Mouse (Mus musculus): ENCODE measurements around the gene Uck2.
A peak's percentile ranks its signal among the peaks of the same experiment; 100 is the strongest.

Uck2 gene

DNA sequence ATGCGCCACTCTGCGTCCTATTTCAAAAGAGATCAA lies at the start of gene Uck2:
Gene Uck2 (minus strand): TSS at position 1 of the 36 bp plus-strand sequence.
- DNase-seq (ENCODE audit: low spot score in 2 of 2), result no peak

DNA sequence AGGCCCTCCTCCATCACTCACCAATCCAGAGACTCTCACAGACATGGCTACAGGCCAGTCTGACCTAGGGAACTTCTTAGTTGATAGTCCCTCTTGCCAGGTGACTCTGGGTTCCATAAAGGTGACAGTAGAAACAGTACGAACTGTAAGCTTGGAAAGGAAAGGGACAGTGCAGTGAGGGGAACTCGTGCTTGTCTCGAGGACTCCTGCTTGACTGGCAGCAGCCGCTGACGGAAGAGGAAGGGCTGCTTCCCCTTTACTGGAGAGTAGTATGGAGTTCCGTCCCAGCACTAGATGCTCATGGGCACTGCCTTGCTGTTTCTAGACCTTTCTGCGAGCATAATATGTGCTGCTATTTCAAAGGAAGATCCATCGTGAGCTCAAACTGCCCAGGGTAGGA lies 46.0 kb upstream of the Uck2 start:
- no peak for DNase-seq (ENCODE audit: low spot score in 2 of 2)

DNA sequence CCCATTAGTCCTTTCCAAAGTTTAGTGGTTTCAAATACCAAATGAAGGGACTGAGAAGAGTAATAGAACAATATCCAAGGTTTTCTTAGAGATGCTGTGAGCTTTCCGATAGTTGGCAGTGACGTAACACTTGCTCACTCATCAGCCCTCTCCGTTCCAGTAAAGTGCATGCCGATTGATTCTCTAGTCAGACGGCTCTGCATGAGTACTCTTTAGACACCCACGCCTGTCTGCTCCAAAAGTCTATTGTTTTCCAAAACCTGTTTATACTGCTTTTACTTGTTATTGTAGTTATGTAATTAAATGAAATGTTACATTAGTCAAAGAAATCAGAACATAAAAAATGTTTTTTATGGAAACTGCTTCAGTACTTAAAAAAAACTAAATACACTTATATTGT lies 43.7 kb upstream of the Uck2 start:
- no peak for DNase-seq (ENCODE audit: low spot score in 2 of 2)

DNA sequence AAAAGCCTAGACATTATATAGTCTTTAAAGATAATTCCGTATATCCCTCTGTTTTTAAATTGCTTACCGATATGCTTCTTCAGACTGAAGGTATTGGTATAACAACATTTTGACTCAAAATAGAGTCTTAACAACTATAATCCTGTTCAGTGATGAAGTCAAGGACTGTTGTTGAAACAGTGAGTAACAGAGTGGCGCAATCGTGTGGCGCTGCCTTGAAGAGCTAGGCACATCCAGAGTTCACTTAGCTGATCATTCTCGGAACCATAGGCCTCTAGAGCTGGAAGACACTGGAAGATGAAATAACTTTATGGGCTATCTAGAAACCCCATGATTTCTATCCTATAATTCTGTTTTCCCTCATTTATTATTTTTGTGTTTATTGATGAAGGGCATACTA lies 36.6 kb upstream of the Uck2 start:
- no peak for DNase-seq (ENCODE audit: low spot score in 2 of 2)

DNA sequence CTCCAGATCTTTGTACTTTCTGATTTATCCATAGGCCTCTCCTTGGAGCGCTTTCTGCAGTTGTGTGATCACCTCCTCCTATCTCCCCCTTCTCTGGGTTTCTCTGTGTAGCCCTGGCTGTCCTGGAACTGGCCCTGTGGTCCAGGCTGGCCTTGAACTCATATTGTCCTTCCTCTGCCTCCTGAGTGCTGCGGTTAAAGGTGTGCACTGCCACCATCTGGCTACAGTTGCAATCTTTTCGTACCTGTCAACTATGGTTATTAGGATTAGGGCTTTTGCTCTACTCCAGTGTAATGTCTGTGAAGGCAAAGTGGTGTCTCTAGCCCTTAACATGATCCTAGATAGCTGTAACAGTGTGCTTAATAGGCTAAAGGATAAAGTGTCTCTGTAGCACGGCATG lies 28.1 kb upstream of the Uck2 start:
- no peak for DNase-seq (ENCODE audit: low spot score in 2 of 2)

DNA sequence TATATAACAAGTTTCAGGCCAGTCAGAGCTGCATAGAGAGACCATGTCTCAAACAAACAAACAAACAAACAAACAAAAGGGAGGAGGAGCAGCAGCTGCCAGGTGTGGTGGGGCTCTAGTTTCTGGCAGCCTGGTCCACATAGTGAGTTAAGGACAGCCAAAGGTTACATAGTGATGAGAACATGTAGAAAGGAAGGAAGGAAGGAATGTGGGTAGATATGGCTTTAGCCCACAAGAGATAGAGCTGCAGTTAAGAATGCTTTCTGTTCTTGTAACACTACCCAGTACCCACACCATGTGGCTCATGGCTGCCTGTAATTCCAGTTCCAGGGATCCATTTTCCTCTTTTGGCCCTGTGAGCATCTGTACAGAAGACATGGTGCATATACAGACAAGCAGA lies 27.2 kb upstream of the Uck2 start:
- no peak for DNase-seq (ENCODE audit: low spot score in 2 of 2)

DNA sequence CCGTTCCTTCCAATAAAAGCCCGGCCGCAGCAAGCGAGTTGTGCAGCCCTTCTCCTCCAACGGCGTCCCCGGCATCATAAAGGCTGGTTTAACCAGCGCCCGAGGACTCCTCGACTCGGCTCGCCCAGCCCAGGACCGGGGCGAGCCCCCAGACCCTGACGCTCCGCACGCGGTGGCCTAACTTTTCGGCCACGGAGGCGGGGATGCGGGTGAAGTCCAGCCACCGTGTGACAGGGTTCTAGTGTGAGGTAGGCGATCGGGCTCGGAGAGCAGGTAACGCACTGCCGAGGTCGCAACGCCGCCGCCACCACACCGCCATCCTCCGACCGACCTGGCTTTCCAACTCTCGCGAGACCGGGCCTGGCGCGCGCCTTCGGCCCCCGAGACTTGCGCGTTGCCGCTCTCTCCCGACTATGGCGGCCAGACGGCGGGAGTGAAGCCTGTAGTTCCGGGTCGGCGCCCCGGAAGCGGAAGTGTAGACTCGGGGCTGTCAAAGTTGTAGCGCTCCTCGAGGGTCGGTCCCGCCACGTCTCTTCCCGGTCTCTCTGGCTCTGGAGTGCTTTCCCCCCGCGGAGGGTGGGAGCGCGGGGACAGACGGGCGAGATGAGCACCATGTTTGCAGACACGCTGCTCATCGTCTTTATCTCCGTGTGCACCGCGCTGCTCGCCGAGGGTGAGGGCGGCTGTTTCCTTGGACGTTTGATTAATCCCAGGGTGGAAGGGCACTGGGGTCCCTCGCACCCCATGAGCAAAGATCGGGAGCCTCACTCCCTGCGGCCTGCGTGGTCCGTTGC lies 23.3 kb upstream of the Uck2 start, which contains the start of gene Tmco1:
Gene Tmco1 (plus strand): TSS at position 118 of the 794 bp plus-strand sequence.
- peak; percentile 96 to 98 for DNase-seq (ENCODE audit: low spot score in 2 of 2)

GRCm38 (mm10) chr1:167307674-167308073 lies 22.6 kb upstream of the Uck2 start:
- no peak for DNase-seq (ENCODE audit: low spot score in 2 of 2)

GRCm38 (mm10) chr1:167306451-167307240 lies 21.5 kb upstream of the Uck2 start:
- DNase-seq (ENCODE audit: low spot score in 2 of 2), result peak; percentile 56 to 63

- DNase-seq (ENCODE audit: low spot score in 2 of 2), result no peak
Observed at GRCm38 (mm10) chr1:167305501-167306137, 20.5 kb upstream of the Uck2 start.

DNA sequence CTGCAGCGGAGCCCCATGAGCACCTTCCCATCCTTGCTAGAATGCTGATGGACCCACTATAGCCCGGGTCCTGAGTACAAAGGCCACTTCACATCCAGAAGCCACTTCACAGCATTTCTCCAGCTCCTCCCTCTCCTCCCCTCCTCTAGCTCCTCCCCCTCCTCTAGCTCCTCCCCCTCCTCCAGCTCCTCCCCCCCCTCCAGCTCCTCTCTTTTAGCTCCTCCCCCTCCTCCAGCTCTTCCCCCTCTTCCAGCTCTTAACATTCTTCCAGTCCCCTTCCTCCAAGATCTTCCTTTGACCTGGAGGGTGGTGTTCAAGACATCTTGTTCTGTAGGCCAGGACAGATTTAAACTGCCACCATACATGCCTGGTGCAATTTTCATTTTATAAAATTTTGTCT lies 15.0 kb upstream of the Uck2 start:
- DNase-seq (ENCODE audit: low spot score in 2 of 2), result no peak

GRCm38 (mm10) chr1:167295679-167296402 lies 10.7 kb upstream of the Uck2 start:
- DNase-seq (ENCODE audit: low spot score in 2 of 2), result no peak

DNA sequence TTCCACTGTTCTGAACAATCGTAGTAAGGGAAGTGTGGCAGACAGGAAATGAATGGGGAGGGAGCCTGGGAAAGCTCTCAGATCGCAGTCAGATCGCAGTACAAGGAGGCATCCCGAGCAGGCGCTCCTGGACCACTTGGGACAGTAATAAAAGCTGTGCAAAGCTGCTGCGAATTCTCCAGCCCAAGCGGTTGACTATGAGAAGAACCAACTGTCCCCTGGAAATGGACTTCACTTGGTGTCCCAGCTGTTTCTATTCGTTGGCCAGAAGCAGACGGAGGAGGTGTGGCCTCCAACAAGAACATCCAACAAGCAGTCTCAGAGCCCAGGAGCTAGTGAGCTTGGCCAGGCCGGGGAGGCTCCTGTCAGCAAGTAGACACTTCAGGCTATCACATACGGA lies 7.3 kb upstream of the Uck2 start:
- DNase-seq (ENCODE audit: low spot score in 2 of 2), result no peak

- DNase-seq (ENCODE audit: low spot score in 2 of 2), result no peak
Observed at GRCm38 (mm10) chr1:167291610-167292009, 6.5 kb upstream of the Uck2 start.

GRCm38 (mm10) chr1:167290263-167290592 lies 5.1 kb upstream of the Uck2 start:
- DNase-seq (ENCODE audit: low spot score in 2 of 2), result no peak

GRCm38 (mm10) chr1:167289567-167290262 lies 4.6 kb upstream of the Uck2 start:
- DNase-seq (ENCODE audit: low spot score in 2 of 2), result no peak

GRCm38 (mm10) chr1:167288665-167289538 lies 3.8 kb upstream of the Uck2 start:
- no peak for DNase-seq (ENCODE audit: low spot score in 2 of 2)

GRCm38 (mm10) chr1:167287156-167287555 lies 2.0 kb upstream of the Uck2 start:
- no peak for DNase-seq (ENCODE audit: low spot score in 2 of 2)

- DNase-seq (ENCODE audit: low spot score in 2 of 2), result no peak
Observed at GRCm38 (mm10) chr1:167285356-167285755, 236 bp upstream of the Uck2 start.

- peak; percentile 67 for DNase-seq (ENCODE audit: low spot score in 2 of 2)
Observed at GRCm38 (mm10) chr1:167284837-167285319, 242 bp downstream of the Uck2 start.

DNA sequence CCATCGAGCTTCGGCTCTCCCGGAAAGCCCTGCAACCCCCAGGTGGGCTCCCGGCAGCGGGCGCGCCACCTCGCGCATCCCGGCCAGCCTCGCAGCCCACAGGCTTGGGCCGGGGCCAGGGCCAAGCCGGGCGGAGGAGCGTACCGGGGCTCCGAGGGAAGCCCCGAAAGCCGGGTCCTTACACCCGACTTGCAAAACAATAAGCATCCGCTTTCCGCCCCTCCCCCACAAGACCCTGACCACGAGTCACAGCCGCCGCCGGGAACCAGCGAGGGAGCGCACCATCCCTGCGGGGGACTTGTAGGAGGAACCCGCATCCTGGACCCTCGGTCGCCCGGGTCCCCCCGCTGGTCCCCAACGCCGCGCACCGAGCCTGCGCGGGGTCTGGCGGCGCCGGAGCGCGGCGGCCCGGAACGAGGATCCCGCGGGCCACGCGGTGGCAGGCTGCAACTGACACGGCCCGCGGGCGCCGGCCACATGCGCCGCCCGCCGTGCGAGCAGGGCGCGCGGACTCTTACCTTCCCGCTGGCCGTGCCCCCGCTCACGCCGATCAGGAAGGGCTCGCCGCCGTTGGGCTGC lies 773 bp downstream of the Uck2 start:
- peak; percentile 36 to 43 for DNase-seq (ENCODE audit: low spot score in 2 of 2)

All from spleen, postnatal 14 days (tissue).